Mouse (Mus musculus) ES-E14 (cell line): Measurements from ENCODE around the gene Ssrp1. TPM values are rescaled to one million over a fixed set of nuclear protein-coding genes. Genes with fewer than 3 reads are reported as not detected.

Experiments
- DNase-seq: peaks from one replicate; pipeline ENCODE4 v3.0.0-alpha.2; 2013; ENCODE audit warnings: low read depth, low spot score
- H3K27ac ChIP-seq: 2 replicates; pipeline ENCODE4 v1.5.1; 2012; ENCODE audit warnings: low read depth, mild to moderate bottlenecking, low read length, moderate library complexity, mixed read lengths; ENCODE audit not compliant: poor library complexity, insufficient read depth, severe bottlenecking
- H3K36me3 ChIP-seq: 2 replicates; pipeline ENCODE4 v1.6.1; 2012; ENCODE audit warnings: mild to moderate bottlenecking, low read length, moderate library complexity, mixed read lengths; ENCODE audit not compliant: control insufficient read depth, poor library complexity, insufficient read depth, severe bottlenecking
- H3K4me1 ChIP-seq, 2 experiments: fragments of 150-350 bp in 1 of 2; sonication (generic) in 1 of 2; 2 replicates each; pipeline ENCODE4 v1.6.1; 2012; ENCODE audit warnings: low read length in 2 of 2, mild to moderate bottlenecking in 1 of 2, mixed read lengths in 1 of 2; ENCODE audit not compliant: control insufficient read depth in 2 of 2, insufficient read depth in 2 of 2, poor library complexity in 1 of 2
- H3K4me3 ChIP-seq, 2 experiments: fragments of 150-350 bp in 1 of 2; sonication (generic) in 1 of 2; 2 replicates each; pipeline ENCODE4 v1.5.1; 2012; ENCODE audit warnings: low read length in 2 of 2, low read depth in 1 of 2, mild to moderate bottlenecking in 1 of 2, mixed read lengths in 1 of 2; ENCODE audit not compliant: insufficient read depth in 1 of 2, poor library complexity in 1 of 2, severe bottlenecking in 1 of 2
- H3K9ac ChIP-seq: 2 replicates; pipeline ENCODE4 v1.6.1; 2012; ENCODE audit warnings: low read depth, mild to moderate bottlenecking, low read length, mixed read lengths; ENCODE audit not compliant: poor library complexity, insufficient read depth, severe bottlenecking
- H3K9me3 ChIP-seq: fragments of 150-350 bp; sonication (generic); 2 replicates; pipeline ENCODE4 v1.6.1; 2012; ENCODE audit warnings: low read depth, mild to moderate bottlenecking, low read length; ENCODE audit not compliant: control insufficient read depth, insufficient read depth
- CHD2 ChIP-seq: IDR thresholded peaks from 2 replicates; pipeline ENCODE4 v1.6.1; 2014; ENCODE audit warnings: mild to moderate bottlenecking, low read depth, low read length, inconsistent platforms
- HCFC1 ChIP-seq: IDR thresholded peaks from 2 replicates; pipeline ENCODE4 v1.6.1; 2012; ENCODE audit warnings: low read length, inconsistent platforms, borderline replicate concordance; ENCODE audit not compliant: insufficient read depth
- MAFK ChIP-seq: IDR thresholded peaks from 2 replicates; pipeline ENCODE4 v1.6.1; 2014; ENCODE audit warnings: mild to moderate bottlenecking, low read depth, low read length, inconsistent platforms; ENCODE audit not compliant: insufficient read depth
- ZC3H11A ChIP-seq: IDR thresholded peaks from 2 replicates; pipeline ENCODE4 v1.6.1; 2012; ENCODE audit warnings: low read depth, mild to moderate bottlenecking, inconsistent platforms, low read length, borderline replicate concordance
- ZNF384 ChIP-seq: IDR thresholded peaks from 2 replicates; pipeline ENCODE4 v1.6.1; 2012; ENCODE audit warnings: low read depth, low read length, inconsistent platforms
- in situ Hi-C, 2 experiments: fragments of 600-800 bp; cut with MboI; formaldehyde crosslinking; loops; one replicate each; pipeline ENCODE4 v1.15.1; 2025; ENCODE audit warnings: low sequenced_read_pairs in 2 of 2, inconsistent platforms in 1 of 2; ENCODE audit not compliant: unreplicated experiment in 2 of 2
- total RNA-seq: library from RNA; depleted of rRNA; stranded (reverse); fragments of 300-350 nt; gene quantifications from 2 replicates; pipeline ENCODE4 v1.2.3, GENCODE M21; 2012

Gene Ssrp1
- total RNA-seq, 1 experiment: 212 TPM

DNA sequence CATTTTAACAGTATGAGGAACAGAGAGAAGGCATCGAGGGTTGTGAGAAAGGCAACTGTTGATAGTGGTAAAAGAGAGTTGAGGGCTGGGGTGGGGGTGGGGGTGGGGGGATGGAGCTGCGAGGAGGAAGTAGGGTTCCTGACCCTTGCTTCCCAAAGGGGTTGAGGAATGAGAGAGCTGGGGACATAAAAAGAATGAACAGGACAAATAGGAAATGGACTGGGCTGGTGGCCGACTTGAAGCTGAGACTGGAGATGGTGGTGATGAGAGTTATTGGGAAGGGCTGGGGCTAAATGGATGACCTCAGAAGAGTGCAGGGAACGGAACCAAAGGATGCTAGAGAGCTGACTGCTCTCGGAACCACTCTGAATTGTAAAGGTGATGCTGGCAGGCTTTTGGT, 19.7 kb downstream of the Ssrp1 start:
- in situ Hi-C loops: no loop called here
- H3K27ac ChIP-seq: no peak overlapping the region
- no peak overlapping the region for H3K4me3 ChIP-seq
- peaks cover 2 to 20% of the 10 kb centered on the region in 2 experiments; a peak in 2 of 4 replicates for H3K4me1 ChIP-seq
- H3K9me3 ChIP-seq: no peaks in the 10 kb centered on the region
- peaks cover 23% of the 10 kb centered on the region; the same call in 1 of the 2 replicates for H3K36me3 ChIP-seq
- H3K9ac ChIP-seq: no peak overlapping the region
- TF ChIP-seq ZNF384: no peak
- no peak for TF ChIP-seq ZC3H11A
- TF ChIP-seq HCFC1: no peak
- TF ChIP-seq CHD2: no peak
- no peak for TF ChIP-seq MAFK
- no peak for DNase-seq

DNA sequence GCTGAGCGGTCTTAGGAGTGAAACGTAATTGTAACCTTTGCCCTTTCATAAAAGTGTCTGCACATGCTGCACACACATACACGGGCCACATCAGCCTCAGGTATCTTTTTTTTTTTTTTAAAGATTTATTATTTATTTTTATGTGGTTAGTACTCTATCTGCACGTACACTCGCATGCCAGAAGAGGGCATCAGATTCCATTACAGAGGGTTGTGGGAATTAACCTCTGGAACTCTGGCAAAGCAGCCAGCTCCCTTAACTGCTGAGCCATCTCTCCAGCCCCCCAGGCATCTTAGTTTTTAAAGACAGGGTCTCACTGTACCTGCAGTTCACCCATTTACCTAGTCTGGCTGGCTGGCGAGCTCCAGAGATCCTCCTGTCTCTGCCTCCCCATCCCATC, 22.6 kb downstream of the Ssrp1 start:
- no peak for DNase-seq
- Histone ChIP-seq H3K36me3 (peaks cover 22% of the 10 kb centered on the region; the same call in 1 of the 2 replicates), H3K9ac (0 out of 2 replicates have a peak overlapping the region, but pooled peaks have one; percentile 6), H3K27ac (no peak overlapping the region; the same call in 1 of the 2 replicates), H3K4me1 (peaks cover 2 to 16% of the 10 kb centered on the region in 2 experiments; a peak in 2 of 4 replicates), H3K9me3 (no peaks in the 10 kb centered on the region), H3K4me3 (no peak overlapping the region)
- TF ChIP-seq ZNF384 (peak; percentile 41; the same call in 1 of the 2 replicates), ZC3H11A (no peak), HCFC1 (no peak), CHD2 (no peak), MAFK (no peak)
- in situ Hi-C loops: no loop called here

DNA sequence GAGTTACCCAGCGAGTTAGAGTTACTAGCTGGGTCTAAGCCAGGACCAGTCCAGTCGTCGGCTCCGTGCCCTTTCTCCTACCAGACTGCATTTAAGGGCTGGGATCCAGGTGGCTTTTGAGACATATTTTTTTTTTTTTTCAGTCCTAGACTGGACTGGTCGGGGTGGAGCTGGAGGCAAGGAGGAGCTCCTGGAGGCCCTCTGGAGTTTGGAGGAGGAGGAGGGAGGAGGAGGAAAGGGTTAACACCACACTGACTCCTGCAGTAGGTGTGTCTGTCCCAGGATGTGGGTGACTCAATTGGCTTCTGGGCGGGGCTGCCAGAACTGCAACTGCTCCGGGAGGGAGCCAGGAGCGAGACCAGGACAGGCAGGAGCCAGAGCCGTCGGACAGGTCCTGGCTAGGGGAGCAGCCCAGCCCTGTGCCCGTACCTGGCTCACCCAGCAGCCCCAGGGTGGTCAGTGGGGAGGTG, 23.6 kb downstream of the Ssrp1 start:
- Histone ChIP-seq H3K4me3 (peak overlapping the region; percentile 66 to 69), H3K9ac (peak overlapping the region; percentile 55; the same call in 1 of the 2 replicates), H3K4me1 (peaks cover 2 to 19% of the 10 kb centered on the region in 2 experiments; a peak in 2 of 4 replicates), H3K36me3 (peaks cover 22% of the 10 kb centered on the region; the same call in 1 of the 2 replicates), H3K27ac (no peak overlapping the region), H3K9me3 (no peaks in the 10 kb centered on the region)
- DNase-seq: no peak
- in situ Hi-C loops: no loop called here
- no peak for TF ChIP-seq MAFK
- no peak for TF ChIP-seq ZC3H11A
- no peak for TF ChIP-seq CHD2
- no peak for TF ChIP-seq HCFC1
- TF ChIP-seq ZNF384: no peak

DNA sequence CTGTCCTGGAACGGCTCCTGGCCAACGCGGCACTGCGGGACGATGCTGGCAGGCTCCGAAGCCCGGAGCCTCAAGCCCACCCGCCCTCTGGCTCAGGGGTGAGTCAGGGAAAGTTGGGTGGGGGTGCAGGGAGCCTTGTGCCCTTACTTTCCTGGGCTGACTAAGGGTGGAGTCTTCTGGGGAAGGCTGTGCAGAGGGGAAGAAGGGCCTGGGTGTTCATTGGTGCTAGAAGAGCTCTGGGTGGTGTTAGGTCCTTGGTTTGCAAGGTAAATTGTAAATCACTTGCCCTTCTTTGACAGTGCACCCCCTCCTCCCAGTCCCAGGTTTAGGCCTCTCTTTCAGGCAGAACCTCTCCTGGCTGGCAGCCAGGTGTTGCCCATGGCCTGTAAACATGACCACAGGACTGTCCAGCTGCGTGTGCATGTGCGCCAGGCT, 24.1 kb downstream of the Ssrp1 start:
- H3K4me3 ChIP-seq: peak overlapping the region; percentile 66 to 69
- DNase-seq: no peak
- H3K9ac ChIP-seq: peak overlapping the region; percentile 55; the same call in 1 of the 2 replicates
- TF ChIP-seq HCFC1 (no peak), ZC3H11A (no peak), MAFK (no peak), CHD2 (no peak), ZNF384 (no peak)
- in situ Hi-C loops: no loop called here
- peaks cover 19% of the 10 kb centered on the region; the same call in 1 of the 2 replicates for H3K36me3 ChIP-seq
- no peak overlapping the region for H3K27ac ChIP-seq
- H3K4me1 ChIP-seq: peaks cover 2 to 19% of the 10 kb centered on the region in 2 experiments; a peak in 2 of 4 replicates
- H3K9me3 ChIP-seq: no peaks in the 10 kb centered on the region
